ENCODE assay signal across 16 mouse cellular contexts in the genomic region with DNA sequence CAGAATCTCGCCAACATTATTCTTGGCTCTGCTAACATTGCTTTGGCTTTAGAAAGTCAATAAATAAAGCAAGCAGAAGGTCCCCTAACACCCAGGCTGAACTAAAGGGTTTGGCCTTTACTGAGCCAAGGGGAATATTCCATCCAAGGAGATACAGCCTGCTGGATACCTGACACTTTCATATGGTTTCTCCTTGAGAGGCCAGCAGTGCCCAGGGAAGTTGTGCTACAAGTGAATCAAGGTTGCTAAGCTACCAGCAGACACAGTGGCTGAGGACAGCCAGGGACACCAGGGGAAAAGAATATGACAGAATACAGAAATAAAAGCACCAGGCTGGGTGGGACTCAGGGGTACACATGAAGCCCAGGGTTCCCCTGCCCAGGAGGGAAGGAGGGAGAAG.
A peak's percentile ranks its signal among the peaks of the same experiment; 100 is the strongest.
DNase-seq lines count a peak whose midpoint lies in the region; ATAC-seq and TF ChIP-seq lines count a peak whose summit lies in the region.
"Had no signal": no experiment of that assay in that cellular context is flagged by ENCODE, and none has a peak within 500 bp of the region (broad histone marks: within the 10 kb centered on the region; RNA-seq: fewer than 3 reads in every experiment).

No protein-coding gene starts in this region.

- 0 out of 2 replicates have a peak overlapping the region, but pooled peaks have one; percentile 10 for H3K27ac ChIP-seq in forebrain, embryonic 12.5 days
- H3K27ac ChIP-seq in forebrain, embryonic 13.5 days: no peak overlapping the region
- H3K27ac ChIP-seq in hindbrain, embryonic 16.5 days (ENCODE audit: low read depth, low read length): peak overlapping the region; percentile 16; the same call in 1 of the 2 replicates
- H3K27ac ChIP-seq in hindbrain, postnatal 0 days: no peak overlapping the region
- peak overlapping the region; percentile 86 for H3K27ac ChIP-seq in embryonic fibroblast, embryonic 13.5 days (ENCODE audit: insufficient read depth, low read length)
- H3K27ac ChIP-seq in limb, embryonic 14.5 days (replicated peaks; ENCODE audit: low read depth, low read length): 0 out of 2 replicates have a peak overlapping the region, but pooled peaks have one; percentile 39
- H3K27ac ChIP-seq: liver, embryonic 14.5 days; neural tube, embryonic 15.5 days had no signal

- no peak overlapping the region for H3K4me2 ChIP-seq in forebrain, embryonic 12.5 days
- H3K4me2 ChIP-seq in forebrain, embryonic 13.5 days: no peak overlapping the region
- H3K4me2 ChIP-seq in hindbrain, embryonic 16.5 days (ENCODE audit: low read length): no peak overlapping the region
- no peak overlapping the region for H3K4me2 ChIP-seq in hindbrain, postnatal 0 days (ENCODE audit: low read depth, low read length)
- H3K4me2 ChIP-seq in limb, embryonic 14.5 days (replicated peaks; ENCODE audit: low read depth, low read length, severe bottlenecking): no peak overlapping the region
- H3K4me2 ChIP-seq: neural tube, embryonic 15.5 days had no signal

- no peak for TF ChIP-seq POLR2A in embryonic fibroblast, embryonic 13.5 days (IDR thresholded peaks at IDR 0.05; ENCODE audit: low read depth, low read length)
- TF ChIP-seq POLR2A in limb, embryonic 14.5 days (IDR thresholded peaks at IDR 0.05; ENCODE audit: borderline replicate concordance, extremely low read depth, insufficient read depth, insufficient read length): no peak

- H3K36me3 ChIP-seq in forebrain, embryonic 12.5 days (replicated peaks): peaks cover 8% of the 10 kb centered on the region
- no peaks in the 10 kb centered on the region for H3K36me3 ChIP-seq in forebrain, embryonic 13.5 days (ENCODE audit: poor library complexity, severe bottlenecking)
- no peaks in the 10 kb centered on the region for H3K36me3 ChIP-seq in hindbrain, embryonic 16.5 days (ENCODE audit: control insufficient read depth, insufficient read depth, low read length)
- no peaks in the 10 kb centered on the region for H3K36me3 ChIP-seq in hindbrain, postnatal 0 days (ENCODE audit: insufficient read depth, low read length)
- no peaks in the 10 kb centered on the region for H3K36me3 ChIP-seq in limb, embryonic 14.5 days (ENCODE audit: control insufficient read depth, insufficient read depth, low read length)
- H3K36me3 ChIP-seq: neural tube, embryonic 15.5 days had no signal

- H3K27me3 ChIP-seq in forebrain, embryonic 12.5 days: no peaks in the 10 kb centered on the region
- H3K27me3 ChIP-seq in forebrain, embryonic 13.5 days: no peaks in the 10 kb centered on the region
- no peaks in the 10 kb centered on the region for H3K27me3 ChIP-seq in hindbrain, embryonic 16.5 days (replicated peaks; ENCODE audit: control insufficient read depth, insufficient read depth, low read length)
- H3K27me3 ChIP-seq in hindbrain, postnatal 0 days (ENCODE audit: insufficient read depth, low read length): no peaks in the 10 kb centered on the region
- no peaks in the 10 kb centered on the region for H3K27me3 ChIP-seq in limb, embryonic 14.5 days (ENCODE audit: control insufficient read depth, insufficient read depth, low read length)
- H3K27me3 ChIP-seq: neural tube, embryonic 15.5 days had no signal

- H3K4me1 ChIP-seq in forebrain, embryonic 12.5 days: peaks cover 38% of the 10 kb centered on the region
- H3K4me1 ChIP-seq in forebrain, embryonic 13.5 days: peaks cover 36% of the 10 kb centered on the region
- peaks cover 11% of the 10 kb centered on the region for H3K4me1 ChIP-seq in hindbrain, embryonic 16.5 days (ENCODE audit: control insufficient read depth, insufficient read depth, low read depth, low read length)
- peaks cover 6% of the 10 kb centered on the region; the same call in 1 of the 2 replicates for H3K4me1 ChIP-seq in hindbrain, postnatal 0 days (ENCODE audit: insufficient read depth, low read length)
- peaks cover 31% of the 10 kb centered on the region for H3K4me1 ChIP-seq in embryonic fibroblast, embryonic 13.5 days (ENCODE audit: control insufficient read depth, insufficient read depth, low read length)
- H3K4me1 ChIP-seq in limb, embryonic 14.5 days (ENCODE audit: control insufficient read depth, insufficient read depth, low read length): peaks cover 55% of the 10 kb centered on the region

- no peak for DNase-seq in hindbrain, postnatal 0 days (ENCODE audit: low spot score)
- peak; percentile 51 for DNase-seq in limb, embryonic 14.5 days (ENCODE audit: low spot score)
- DNase-seq in layer of hippocampus, adult 8-10 months (ENCODE audit: low spot score in 2 of 2): no peak
- DNase-seq: cerebellum, adult 9-11 months; kidney, adult 11 months; kidney, postnatal 4 days; right cerebral cortex, adult 18-20 months; thymus, adult 2 months had no signal

- no peak overlapping the region for H3K4me3 ChIP-seq in forebrain, embryonic 12.5 days (replicated peaks)
- no peak overlapping the region for H3K4me3 ChIP-seq in forebrain, embryonic 13.5 days
- H3K4me3 ChIP-seq in hindbrain, embryonic 16.5 days (ENCODE audit: low read length): no peak overlapping the region
- H3K4me3 ChIP-seq in hindbrain, postnatal 0 days (ENCODE audit: low read length): no peak overlapping the region
- H3K4me3 ChIP-seq in embryonic fibroblast, embryonic 13.5 days (ENCODE audit: insufficient read depth, low read length): no peak overlapping the region
- no peak overlapping the region for H3K4me3 ChIP-seq in limb, embryonic 14.5 days (replicated peaks; ENCODE audit: low read length)
- H3K4me3 ChIP-seq: neural tube, embryonic 15.5 days had no signal

- H3K9ac ChIP-seq in forebrain, embryonic 12.5 days: no peak overlapping the region
- no peak overlapping the region for H3K9ac ChIP-seq in forebrain, embryonic 13.5 days
- no peak overlapping the region for H3K9ac ChIP-seq in hindbrain, embryonic 16.5 days (ENCODE audit: low read depth, low read length)
- H3K9ac ChIP-seq in hindbrain, postnatal 0 days (replicated peaks; ENCODE audit: low read length): no peak overlapping the region
- H3K9ac ChIP-seq in limb, embryonic 14.5 days (ENCODE audit: low read depth, low read length, severe bottlenecking): no peak overlapping the region
- H3K9ac ChIP-seq: liver, embryonic 14.5 days; neural tube, embryonic 15.5 days had no signal

- 0 out of 2 replicates have a peak, but pooled peaks cover 3% of the 10 kb centered on the region for H3K9me3 ChIP-seq in forebrain, embryonic 12.5 days
- no peaks in the 10 kb centered on the region for H3K9me3 ChIP-seq in forebrain, embryonic 13.5 days (replicated peaks)
- H3K9me3 ChIP-seq in hindbrain, embryonic 16.5 days (ENCODE audit: control insufficient read depth, low read length): no peaks in the 10 kb centered on the region
- no peaks in the 10 kb centered on the region for H3K9me3 ChIP-seq in hindbrain, postnatal 0 days (ENCODE audit: low read length)
- H3K9me3 ChIP-seq in limb, embryonic 14.5 days (ENCODE audit: control insufficient read depth, low read length): no peaks in the 10 kb centered on the region
- H3K9me3 ChIP-seq: neural tube, embryonic 15.5 days had no signal

- WGBS in forebrain, embryonic 12.5 days: 89% methylated on average over 1 of the region's 1 CpGs
- WGBS in forebrain, embryonic 13.5 days: 90% methylated on average over 1 of the region's 1 CpGs
- 80% methylated on average over 1 of the region's 1 CpGs for WGBS in hindbrain, embryonic 16.5 days
- WGBS in hindbrain, postnatal 0 days: 74% methylated on average over 1 of the region's 1 CpGs
- WGBS in limb, embryonic 14.5 days: 69% methylated on average over 1 of the region's 1 CpGs

- TF ChIP-seq CTCF in hindbrain, postnatal 0 days (IDR thresholded peaks at IDR 0.05; ENCODE audit: low read depth): no peak
- TF ChIP-seq CTCF in embryonic fibroblast, embryonic 13.5 days (IDR thresholded peaks at IDR 0.05; ENCODE audit: borderline replicate concordance, insufficient read depth, low read length): no peak

- ATAC-seq in forebrain, embryonic 12.5 days (ENCODE audit: low FRiP score): no peak
- no peak for ATAC-seq in forebrain, embryonic 13.5 days
- ATAC-seq in hindbrain, embryonic 16.5 days: no peak
- ATAC-seq in hindbrain, postnatal 0 days: no peak
- ATAC-seq in limb, embryonic 14.5 days (ENCODE audit: low FRiP score, low read depth): no peak
- no peak for ATAC-seq in megakaryocyte, adult 5-6 weeks (ENCODE audit: poor library complexity, severe bottlenecking)
- ATAC-seq: forebrain, embryonic 16.5 days had no signal

Comparison
In these comparisons a context has a peak if more than half of its experiments do, and no peak if none do; other contexts are left out.
1. H3K27ac ChIP-seq: peak in forebrain, embryonic 12.5 days (single experiment), hindbrain, embryonic 16.5 days (single experiment), embryonic fibroblast, embryonic 13.5 days (single experiment) and limb, embryonic 14.5 days (single experiment); none in forebrain, embryonic 13.5 days (single experiment) and hindbrain, postnatal 0 days (single experiment).